Mouse (Mus musculus): ENCODE measurements around the gene Srp54a.
"Not testable (repeated sequence)": the region's sequence is repeated elsewhere in the genome, so short reads cannot be mapped to it uniquely, and the experiment has no call there.

The Srp54a gene
- long read RNA-seq, experiment 1, full-length matches to known transcripts: 141 of 162 reads
- long read RNA-seq, experiment 1, partial matches to known transcripts: 9 of 162 reads
- long read RNA-seq, experiment 1, other reads (novel, unspliced or antisense): 12 of 162 reads
- long read RNA-seq, experiment 2, full-length matches to known transcripts: 74 of 83 reads
- long read RNA-seq, experiment 2, partial matches to known transcripts: 7 of 83 reads
- long read RNA-seq, experiment 2, other reads (novel, unspliced or antisense): 2 of 83 reads

- intact Hi-C loops (cut with DNase I): not testable (repeated sequence)
These were observed at the start of gene Srp54a, which contains the start of gene 2700097O09Rik for GRCm38 (mm10) chr12:55079726-55080600. Gene Srp54a, plus strand, starts transcription at chr12:55080262. Gene 2700097O09Rik, minus strand, starts transcription at chr12:55080110.

GRCm38 (mm10) chr12:55041011-55041410 lies 39.1 kb upstream of the Srp54a start:
- intact Hi-C loops (cut with DNase I): no loop called here

- intact Hi-C loops (cut with DNase I): no loop called here
These were observed 30.2 kb upstream of the Srp54a start for GRCm38 (mm10) chr12:55049731-55050353.

GRCm38 (mm10) chr12:55051210-55052173 lies 28.6 kb upstream of the Srp54a start:
- intact Hi-C loops (cut with DNase I): no loop called here

GRCm38 (mm10) chr12:55053267-55053666 lies 26.8 kb upstream of the Srp54a start:
- intact Hi-C loops (cut with DNase I): no loop called here

GRCm38 (mm10) chr12:55054551-55055241 lies 25.4 kb upstream of the Srp54a start:
- intact Hi-C loops (cut with DNase I): no loop called here

- intact Hi-C loops (cut with DNase I): no loop called here
These were observed 23.4 kb upstream of the Srp54a start for GRCm38 (mm10) chr12:55056703-55057102.

- intact Hi-C loops (cut with DNase I): no loop called here
These were observed 21.0 kb upstream of the Srp54a start for GRCm38 (mm10) chr12:55058865-55059615.

- intact Hi-C loops (cut with DNase I): no loop called here
These were observed 20.2 kb upstream of the Srp54a start for GRCm38 (mm10) chr12:55059812-55060211.

- intact Hi-C loops (cut with DNase I): no loop called here
These were observed 19.7 kb upstream of the Srp54a start for GRCm38 (mm10) chr12:55060212-55060898.

GRCm38 (mm10) chr12:55061006-55061405 lies 19.1 kb upstream of the Srp54a start:
- intact Hi-C loops (cut with DNase I): no loop called here

GRCm38 (mm10) chr12:55062141-55062540 lies 17.9 kb upstream of the Srp54a start:
- intact Hi-C loops (cut with DNase I): no loop called here

- intact Hi-C loops (cut with DNase I): no loop called here
These were observed 7.6 kb upstream of the Srp54a start for GRCm38 (mm10) chr12:55072495-55072894.

- intact Hi-C loops (cut with DNase I): no loop called here
These were observed 6.4 kb upstream of the Srp54a start for GRCm38 (mm10) chr12:55073686-55074085.

- intact Hi-C loops (cut with DNase I): no loop called here
These were observed 4.8 kb upstream of the Srp54a start for GRCm38 (mm10) chr12:55075296-55075695.

- intact Hi-C loops (cut with DNase I): not testable (repeated sequence)
These were observed 1.4 kb upstream of the Srp54a start for GRCm38 (mm10) chr12:55078706-55079105.

GRCm38 (mm10) chr12:55080601-55080942 lies 510 bp downstream of the Srp54a start:
- intact Hi-C loops (cut with DNase I): not testable (repeated sequence)

GRCm38 (mm10) chr12:55092127-55092526 lies 12.1 kb downstream of the Srp54a start:
- intact Hi-C loops (cut with DNase I): not testable (repeated sequence)

- intact Hi-C loops (cut with DNase I): not testable (repeated sequence)
These were observed 32.6 kb downstream of the Srp54a start for GRCm38 (mm10) chr12:55112616-55113015.
